Mouse (Mus musculus): Measurements from ENCODE around the gene Irf2bp1.

GRCm38 (mm10) chr7:18957569-18958383 is 46.1 kb upstream of the Irf2bp1 start:
- TF ChIP-seq CTCF (IDR thresholded peaks at IDR 0.05; ENCODE audit: low read depth): no peak
- no peak for TF ChIP-seq EP300 (optimal IDR thresholded peaks at IDR 0.05)
